Mouse (Mus musculus) erythroblast, embryonic 14.5 days (primary cell): Measurements from ENCODE around the gene Cyp2j9. TPM values are rescaled to one million over a fixed set of nuclear protein-coding genes. Genes with fewer than 3 reads are reported as not detected.

Source experiments
- H3K27me3 ChIP-seq: 2 replicates; pipeline ENCODE4 v1.6.1; 2012; ENCODE audit warnings: inconsistent platforms; ENCODE audit not compliant: control insufficient read depth
- H3K36me3 ChIP-seq: 2 replicates; pipeline ENCODE4 v1.6.1; 2012; ENCODE audit warnings: mild to moderate bottlenecking, inconsistent platforms; ENCODE audit not compliant: control insufficient read depth
- H3K4me1 ChIP-seq: 2 replicates; pipeline ENCODE4 v1.6.1; 2012; ENCODE audit warnings: inconsistent platforms; ENCODE audit not compliant: control insufficient read depth
- H3K4me3 ChIP-seq: replicated peaks from 2 replicates; pipeline ENCODE3; 2012; ENCODE audit warnings: moderate library complexity, mild to moderate bottlenecking, inconsistent platforms
- H3K9me3 ChIP-seq: 2 replicates; pipeline ENCODE4 v1.6.1; 2012; ENCODE audit warnings: low read length, inconsistent platforms, mixed read lengths; ENCODE audit not compliant: control insufficient read depth
- GATA1 ChIP-seq: IDR thresholded peaks from 2 replicates; pipeline ENCODE4 v1.6.1; 2012; ENCODE audit warnings: low read length, inconsistent platforms, mixed read lengths
- TAL1 ChIP-seq: IDR thresholded peaks from 3 replicates; pipeline ENCODE4 v1.6.1; 2012; ENCODE audit warnings: low read length, inconsistent platforms, mixed read lengths
- polyA plus RNA-seq: library from polyadenylated mRNA; stranded (reverse); fragments of >175 nt; gene quantifications from 2 replicates; pipeline ENCODE4 v1.2.3, GENCODE M21; 2012

Cyp2j9 gene
- polyA plus RNA-seq, 1 experiment, result not detected

DNA sequence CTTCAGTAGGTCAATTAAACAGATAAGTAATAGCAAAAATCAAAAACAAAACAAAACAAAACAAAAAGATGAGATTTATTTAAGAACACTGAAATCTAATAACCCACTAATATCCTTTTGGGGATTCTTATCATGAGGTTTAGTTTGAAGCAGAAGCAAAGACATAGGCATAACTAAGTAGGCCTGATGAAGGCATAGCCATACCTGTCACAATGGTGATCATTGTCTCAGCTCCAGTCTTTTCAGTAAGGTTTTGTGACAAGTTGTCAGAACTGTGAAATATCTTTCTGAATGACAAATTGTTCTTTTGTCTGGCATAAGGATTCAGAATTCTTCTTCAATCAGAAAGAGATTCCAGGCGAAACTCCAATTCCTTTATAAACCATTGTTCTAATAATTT is 31.6 kb downstream of the Cyp2j9 start:
- Histone ChIP-seq H3K27me3 (no peaks in the 10 kb centered on the region), H3K9me3 (no peaks in the 10 kb centered on the region), H3K4me3 (no peak overlapping the region), H3K4me1 (no peaks in the 10 kb centered on the region), H3K36me3 (no peaks in the 10 kb centered on the region)
- no peak for TF ChIP-seq TAL1
- no peak for TF ChIP-seq GATA1

DNA sequence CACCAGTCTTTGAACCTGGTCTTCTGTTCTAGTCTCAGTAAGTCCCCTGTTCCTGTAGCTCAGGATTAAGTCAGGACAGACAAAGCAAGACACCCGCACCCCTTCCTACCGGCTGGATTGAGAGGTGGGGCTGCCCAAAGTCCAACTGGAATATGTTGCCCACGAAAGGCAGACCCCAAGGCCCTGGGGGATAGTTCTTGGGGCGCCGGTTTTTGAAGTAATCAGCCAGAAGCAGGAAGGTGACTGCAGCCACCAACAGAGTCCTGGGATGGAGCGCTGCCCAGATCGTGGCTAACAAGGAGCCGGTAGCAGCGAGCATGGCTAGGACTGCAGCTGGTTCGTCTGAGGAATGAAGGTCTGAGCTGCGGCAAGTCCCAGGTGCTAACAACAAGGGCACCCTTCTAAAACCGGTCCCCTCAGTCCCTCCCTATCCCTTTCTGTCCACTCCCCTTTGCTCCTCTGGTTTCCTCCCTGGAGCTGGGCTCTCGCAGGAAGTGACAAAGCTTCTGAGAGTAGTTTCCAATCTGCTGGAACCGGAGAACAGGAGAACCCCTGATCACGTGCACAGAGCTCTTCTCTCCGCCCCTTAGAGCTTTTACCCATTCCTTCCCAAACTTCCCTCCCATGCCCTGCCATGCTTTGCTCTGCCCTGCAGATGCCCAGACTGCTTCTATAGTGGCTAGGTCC is 38.1 kb downstream of the Cyp2j9 start, which contains the start of gene Cyp2j6:
Cyp2j6 (minus strand) TSS at position 529 of the 687 bp plus-strand sequence.
- Histone ChIP-seq H3K36me3 (no peaks in the 10 kb centered on the region), H3K27me3 (no peaks in the 10 kb centered on the region), H3K9me3 (no peaks in the 10 kb centered on the region), H3K4me3 (peak within 1 kb of the TSS; percentile 51), H3K4me1 (no peaks in the 10 kb centered on the region)
- TF ChIP-seq TAL1 (no peak), GATA1 (no peak)

DNA sequence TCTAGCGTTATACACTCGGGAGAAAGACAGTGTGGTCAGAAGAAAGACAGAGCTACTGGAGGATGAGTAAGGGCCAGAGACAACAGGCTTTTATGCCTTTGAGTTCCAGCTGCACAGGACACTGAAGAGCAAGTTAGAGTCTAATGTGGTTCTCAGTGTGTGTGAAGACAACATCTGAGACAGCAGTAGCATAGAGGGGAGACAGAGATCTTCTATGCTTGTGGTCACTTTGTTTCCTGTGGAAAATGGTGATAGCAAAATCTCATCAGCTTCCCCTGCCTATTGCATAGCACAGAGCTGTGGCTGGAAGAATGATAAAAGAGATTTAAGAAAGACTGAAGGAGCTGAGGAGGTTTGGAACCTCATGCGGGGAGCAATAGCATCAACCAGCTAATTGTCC is 39.8 kb downstream of the Cyp2j9 start:
- H3K27me3 ChIP-seq, result no peaks in the 10 kb centered on the region
- H3K9me3 ChIP-seq, result no peaks in the 10 kb centered on the region
- no peak overlapping the region for H3K4me3 ChIP-seq
- TF ChIP-seq GATA1 (no peak), TAL1 (no peak)
- no peaks in the 10 kb centered on the region for H3K4me1 ChIP-seq
- H3K36me3 ChIP-seq, result no peaks in the 10 kb centered on the region

DNA sequence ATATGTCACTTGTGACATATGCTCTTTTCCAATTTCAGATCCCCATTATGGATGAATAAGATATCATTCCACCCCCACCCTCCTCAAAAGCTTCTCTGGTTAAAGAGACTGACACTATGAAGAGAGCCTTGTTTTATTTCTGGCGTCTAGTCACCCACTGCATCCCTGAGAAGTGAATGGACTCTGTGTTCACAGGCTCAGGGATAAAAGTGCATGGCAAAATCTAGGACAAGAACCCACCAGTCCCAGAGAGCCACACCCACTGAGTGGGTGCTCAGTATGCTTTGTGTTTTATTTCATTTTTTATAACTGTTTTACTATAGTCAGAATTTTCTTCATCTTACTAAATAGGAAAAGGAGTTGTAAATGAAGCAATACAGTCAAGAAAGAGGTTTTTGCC is 45.4 kb downstream of the Cyp2j9 start:
- Histone ChIP-seq H3K36me3 (no peaks in the 10 kb centered on the region), H3K4me3 (no peak overlapping the region), H3K27me3 (no peaks in the 10 kb centered on the region), H3K9me3 (no peaks in the 10 kb centered on the region), H3K4me1 (no peaks in the 10 kb centered on the region)
- no peak for TF ChIP-seq GATA1
- TF ChIP-seq TAL1, result no peak

DNA sequence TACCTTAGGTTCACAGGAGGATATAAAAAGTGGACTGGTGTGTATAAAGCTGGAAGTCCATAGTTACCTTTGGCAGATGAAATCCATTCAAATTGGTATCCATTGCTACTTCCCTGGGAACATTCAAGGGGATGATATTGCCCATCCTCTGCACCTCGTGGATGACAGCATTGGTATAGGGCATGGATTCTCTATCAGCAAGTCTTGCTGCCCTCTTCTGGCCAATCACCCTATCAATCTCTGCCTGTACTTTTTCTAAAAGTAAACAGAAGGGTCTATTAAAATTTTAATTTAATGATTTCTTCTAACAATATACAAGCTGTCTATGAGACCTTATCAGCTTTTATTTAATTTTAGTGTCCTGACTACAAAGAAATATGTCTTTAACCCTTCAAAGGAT is 65.6 kb downstream of the Cyp2j9 start:
- H3K27me3 ChIP-seq, result no peaks in the 10 kb centered on the region
- H3K9me3 ChIP-seq, result no peaks in the 10 kb centered on the region
- H3K4me1 ChIP-seq, result no peaks in the 10 kb centered on the region
- H3K4me3 ChIP-seq, result no peak overlapping the region
- H3K36me3 ChIP-seq, result no peaks in the 10 kb centered on the region
- TF ChIP-seq GATA1 (no peak), TAL1 (no peak)

DNA sequence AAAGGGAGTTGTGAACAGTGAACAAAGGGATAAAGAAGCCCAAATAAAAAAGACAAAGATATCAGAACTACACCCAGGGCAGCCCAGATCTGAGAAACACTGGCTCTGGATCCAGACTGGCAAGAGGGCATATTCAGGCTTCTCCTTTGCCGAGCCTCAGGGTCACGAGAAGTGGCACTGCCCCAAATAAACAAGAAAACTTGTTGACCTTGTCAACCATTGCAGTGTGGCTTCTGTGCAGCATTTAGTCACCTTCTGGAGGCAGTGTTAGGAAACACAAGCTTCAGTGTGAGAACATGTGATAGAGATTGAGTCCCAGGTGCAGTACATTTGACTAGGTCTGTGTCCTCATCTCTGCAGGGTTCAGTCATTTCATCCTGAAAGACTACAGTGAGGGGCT is 69.1 kb downstream of the Cyp2j9 start:
- TF ChIP-seq GATA1, result no peak
- TF ChIP-seq TAL1, result no peak
- no peaks in the 10 kb centered on the region for H3K4me1 ChIP-seq
- H3K36me3 ChIP-seq, result no peaks in the 10 kb centered on the region
- H3K9me3 ChIP-seq, result no peaks in the 10 kb centered on the region
- no peak overlapping the region for H3K4me3 ChIP-seq
- no peaks in the 10 kb centered on the region for H3K27me3 ChIP-seq

Other genes with a start within 250 kb of the Cyp2j9 start
- gene Cyp2j11, start 242.9 kb downstream of the Cyp2j9 start, polyA plus RNA-seq, result not detected in 2 replicates
- not detected in 2 replicates for gene Cyp2j8, start 84.2 kb downstream of the Cyp2j9 start, polyA plus RNA-seq
- not detected in 2 replicates for gene Cyp2j6, start 37.9 kb downstream of the Cyp2j9 start, polyA plus RNA-seq
- gene Cyp2j5, start 72.6 kb upstream of the Cyp2j9 start, polyA plus RNA-seq, result not detected in 2 replicates
- gene Gm12695, start 193.6 kb upstream of the Cyp2j9 start, polyA plus RNA-seq, result not detected in 2 replicates